Mouse (Mus musculus) testis, postnatal 10 days (tissue): ENCODE measurements around the gene Hal.
A peak's percentile ranks its signal among the peaks of the same experiment; 100 is the strongest.

Experiments
- DNase-seq: peaks from one replicate; pipeline ENCODE4 v3.0.0; 2021; ENCODE audit warnings: low spot score

Hal gene

DNA sequence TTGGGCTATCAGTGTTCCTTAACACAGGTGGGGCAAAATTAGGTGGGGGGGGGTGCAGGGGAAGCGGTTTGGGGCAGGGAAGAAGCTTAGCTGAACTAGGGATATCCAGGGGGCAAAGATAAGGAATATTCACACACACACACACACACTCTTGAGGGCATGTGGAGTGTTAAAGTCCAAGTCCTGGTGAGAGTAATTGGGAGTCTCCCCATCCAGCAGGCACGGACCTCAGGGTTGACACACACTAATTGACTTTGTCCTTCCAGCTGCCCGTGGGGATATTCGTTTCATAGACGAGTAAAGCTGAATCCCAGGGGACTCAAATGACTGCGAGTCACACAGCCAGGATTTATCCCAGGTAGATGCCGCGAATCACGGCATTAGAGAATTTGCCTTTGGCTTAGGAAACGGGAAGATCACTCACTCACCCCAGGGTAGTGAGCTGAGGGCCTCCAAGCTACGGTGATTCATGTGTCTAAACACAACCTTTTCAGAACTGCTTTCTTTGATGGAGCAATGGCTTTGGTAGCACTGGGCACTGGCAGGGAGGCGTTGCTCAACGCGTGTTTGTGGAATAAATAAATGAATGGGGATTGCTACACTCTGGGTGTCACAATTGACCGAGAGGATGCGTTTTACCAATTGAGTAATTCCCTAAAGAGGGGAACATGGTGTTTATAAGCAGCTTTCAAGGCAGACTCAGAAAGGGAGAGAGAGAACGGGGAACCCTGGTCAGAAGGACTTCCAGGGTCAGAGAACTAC is at the start of gene Hal:
TSS of gene Hal (plus strand) at position 703 of the 762 bp plus-strand sequence.
- DNase-seq = no peak

DNA sequence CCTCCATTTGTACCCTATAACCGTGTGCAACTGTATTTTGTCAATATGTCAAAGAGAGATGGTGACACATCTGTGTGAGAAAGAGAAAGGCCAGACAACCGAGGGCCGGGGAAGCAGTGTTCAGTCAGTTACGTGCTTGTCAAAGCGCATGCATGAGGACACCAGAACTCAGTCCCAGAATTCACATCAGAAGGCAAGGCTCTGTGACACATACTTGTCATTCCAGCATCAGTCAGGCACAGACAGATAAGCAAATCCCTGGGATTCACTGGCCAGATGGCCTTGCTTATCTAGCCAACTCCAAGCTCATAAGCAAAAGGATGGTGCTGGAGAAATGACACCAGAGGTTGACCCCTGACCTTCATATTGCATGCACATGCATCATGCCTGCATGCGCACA is 47.1 kb upstream of the Hal start:
- no peak for DNase-seq

DNA sequence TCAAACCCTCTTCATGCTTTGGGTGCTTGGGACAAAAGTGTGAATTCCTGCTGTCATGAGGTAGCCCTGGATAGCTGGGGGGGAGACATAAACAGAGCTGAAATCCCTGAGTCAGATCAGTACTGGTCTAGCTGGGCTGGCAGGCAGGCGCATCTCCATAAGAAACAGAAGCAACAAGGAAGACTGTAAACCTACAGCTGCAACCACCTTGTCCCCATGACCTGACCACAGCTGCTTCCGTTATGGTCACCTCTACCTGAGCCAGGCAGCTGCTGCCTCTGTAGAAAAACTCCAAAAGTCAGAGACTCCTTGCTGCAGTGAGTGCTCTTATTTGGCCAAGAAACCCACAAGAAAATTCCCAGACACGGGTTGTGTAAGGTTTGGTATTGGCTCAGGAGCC is 46.4 kb upstream of the Hal start:
- no peak for DNase-seq

DNA sequence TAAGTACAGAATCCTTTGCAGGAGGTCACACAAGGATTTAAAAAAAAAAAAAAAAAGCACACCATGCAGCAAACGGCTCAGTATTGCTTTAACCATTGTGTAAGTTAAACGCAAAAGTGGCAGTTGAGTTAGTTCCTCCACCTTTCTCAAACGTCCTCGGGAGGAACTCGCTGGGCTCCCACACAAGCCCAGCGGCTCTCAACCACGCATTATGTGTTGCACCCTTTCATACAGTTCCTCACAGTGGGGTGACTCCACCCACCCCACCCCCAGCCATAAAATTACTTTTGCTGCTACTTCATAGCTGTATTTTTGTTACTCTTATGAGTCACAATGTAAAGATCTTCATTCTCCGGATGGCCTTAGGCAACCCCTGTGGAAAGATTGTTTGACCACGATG is 44.2 kb upstream of the Hal start:
- DNase-seq = no peak

DNA sequence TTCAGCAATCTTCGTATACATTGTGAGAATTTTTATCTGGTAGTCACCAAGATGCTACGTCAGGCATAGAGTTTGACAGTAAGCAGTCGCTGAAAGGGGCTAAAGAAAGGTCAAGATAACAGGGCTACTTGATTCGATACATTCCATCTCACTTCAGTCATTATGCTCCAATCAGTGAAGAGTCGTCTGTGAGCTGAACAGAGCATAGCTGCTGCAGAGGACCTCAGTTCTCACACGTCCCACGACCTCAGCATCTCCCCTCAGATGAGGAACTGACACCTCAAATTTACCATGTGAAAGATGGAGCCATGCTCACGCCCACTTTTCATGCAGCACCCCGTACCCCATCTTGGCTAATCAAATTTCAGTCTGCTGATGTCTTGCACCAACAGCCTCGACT is 41.2 kb upstream of the Hal start:
- no peak for DNase-seq

DNA sequence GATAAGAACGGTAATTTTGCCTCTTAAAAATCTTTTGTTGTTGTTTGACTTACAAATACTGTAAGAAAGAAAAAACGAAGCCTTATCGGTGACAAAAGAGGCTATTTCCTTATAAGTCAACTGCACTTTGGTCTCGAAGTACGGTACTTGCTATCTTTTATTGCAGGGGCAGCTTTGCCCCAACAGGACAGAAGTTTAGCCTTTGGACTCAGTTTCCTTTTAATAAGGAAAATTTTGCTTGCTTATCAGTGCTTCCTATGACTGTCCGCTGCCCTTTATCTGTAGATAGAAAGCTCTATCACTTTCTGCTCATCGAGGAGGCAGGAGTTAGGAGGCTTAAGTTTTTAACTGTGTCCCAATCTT is 33.9 kb upstream of the Hal start:
- DNase-seq = no peak

DNA sequence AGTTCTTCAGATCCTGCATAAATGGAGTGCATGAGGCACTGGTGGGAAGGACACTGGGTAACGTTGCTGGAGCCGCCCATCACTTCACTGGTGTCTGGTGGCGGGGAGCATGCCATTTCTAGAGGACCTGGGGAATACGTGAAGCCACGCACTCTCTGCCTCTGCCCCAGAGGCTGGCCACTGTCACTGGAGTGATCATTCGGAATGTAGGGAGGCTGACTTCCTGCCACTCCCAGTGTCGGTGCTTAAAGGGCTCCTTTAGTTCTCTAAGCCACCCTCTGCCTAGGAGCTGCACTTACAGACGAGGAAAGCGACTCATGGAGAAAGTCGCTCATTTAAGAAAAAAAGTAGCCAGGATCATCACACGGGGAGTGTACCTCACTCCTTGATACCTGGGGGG is 28.5 kb upstream of the Hal start:
- no peak for DNase-seq

DNA sequence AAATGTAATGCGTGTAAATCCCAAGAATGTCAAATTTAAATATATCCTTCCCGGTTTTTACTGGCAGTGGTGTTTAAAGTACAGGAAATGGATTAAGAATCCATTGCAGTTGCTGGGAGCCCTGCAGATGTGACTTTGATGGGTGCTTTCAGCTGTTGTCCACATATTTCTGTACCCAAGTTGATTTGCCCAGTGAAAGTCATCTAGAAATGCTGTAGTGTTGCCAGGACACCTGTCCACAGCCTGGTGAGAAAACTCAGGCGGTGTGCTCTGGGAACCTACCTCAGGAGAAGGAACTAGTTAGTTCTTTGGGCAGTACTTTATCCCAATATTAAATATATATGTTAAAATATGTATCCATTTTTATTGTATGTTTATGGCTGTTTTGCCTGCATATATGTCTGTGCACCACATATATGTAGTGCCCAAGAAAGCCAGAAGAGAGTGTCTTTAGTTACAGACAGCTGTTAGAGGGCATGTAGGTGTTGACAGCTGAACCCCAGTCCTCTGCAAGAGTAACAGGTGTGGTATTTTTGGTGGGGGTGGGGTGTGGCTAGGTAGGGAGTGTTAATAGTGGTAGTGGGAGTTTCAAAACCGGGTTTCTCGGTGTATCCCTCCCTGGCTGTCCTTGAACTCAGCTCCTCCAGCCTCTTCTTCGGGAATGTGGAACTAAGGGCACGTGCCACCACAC is 25.7 kb upstream of the Hal start:
- no peak for DNase-seq

DNA sequence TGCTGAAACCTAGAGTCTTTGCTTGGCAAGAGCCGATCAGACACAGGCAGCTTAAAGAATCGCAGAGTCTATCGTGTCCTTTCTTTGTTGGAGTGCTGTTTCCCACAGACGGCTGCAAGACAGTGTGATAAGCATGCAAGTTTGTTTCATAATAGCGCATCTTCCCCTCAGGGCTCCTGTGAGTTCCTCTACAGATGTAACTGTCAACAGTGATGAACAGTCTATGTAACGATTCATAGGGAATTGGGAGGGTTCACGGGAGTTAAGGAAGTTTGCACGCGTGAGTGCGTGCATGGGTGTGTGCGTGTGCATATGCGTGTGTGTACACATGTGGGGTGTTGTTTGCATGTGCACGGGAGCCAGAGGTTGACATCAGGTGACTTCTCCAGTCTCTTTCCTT is 25.0 kb upstream of the Hal start:
- DNase-seq = no peak

DNA sequence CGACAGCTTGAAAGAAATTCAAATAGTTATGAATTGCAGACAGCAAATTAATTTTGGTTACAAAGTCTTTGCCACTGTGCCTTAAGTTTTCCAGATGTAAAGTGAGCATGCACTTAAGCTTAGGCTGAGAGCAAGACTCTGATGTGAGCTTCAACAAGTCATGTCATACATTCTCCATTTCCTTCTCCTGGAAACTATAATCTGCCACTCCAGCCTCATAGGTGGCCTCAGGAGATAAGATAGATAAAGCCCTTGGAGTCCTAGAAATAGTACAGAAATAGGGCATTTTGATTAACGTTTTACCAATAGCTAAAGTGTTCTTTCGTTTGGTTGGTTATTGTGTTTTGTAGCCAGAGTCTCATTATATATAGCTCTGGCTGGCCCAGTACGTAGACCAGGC is 21.3 kb upstream of the Hal start:
- DNase-seq = no peak

DNA sequence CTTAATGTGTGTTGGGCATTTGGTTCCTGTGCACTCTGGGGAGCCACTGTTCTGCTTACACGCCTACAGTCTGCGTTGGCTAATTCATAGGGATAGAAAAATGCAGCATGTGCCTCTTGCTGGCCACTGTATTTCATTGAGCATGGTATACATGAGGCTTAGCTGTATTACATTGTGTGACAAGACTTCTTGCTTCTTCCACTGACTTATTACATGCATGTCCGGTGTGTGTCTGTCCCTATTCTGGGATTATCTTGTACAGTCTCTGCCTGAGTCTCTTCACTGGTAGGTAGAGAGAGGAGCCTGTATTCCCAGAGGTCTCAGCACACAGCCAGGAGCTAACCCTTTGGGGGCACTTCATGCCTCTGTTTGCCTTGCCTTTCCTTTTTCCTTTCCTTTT is 20.8 kb upstream of the Hal start:
- DNase-seq = no peak

DNA sequence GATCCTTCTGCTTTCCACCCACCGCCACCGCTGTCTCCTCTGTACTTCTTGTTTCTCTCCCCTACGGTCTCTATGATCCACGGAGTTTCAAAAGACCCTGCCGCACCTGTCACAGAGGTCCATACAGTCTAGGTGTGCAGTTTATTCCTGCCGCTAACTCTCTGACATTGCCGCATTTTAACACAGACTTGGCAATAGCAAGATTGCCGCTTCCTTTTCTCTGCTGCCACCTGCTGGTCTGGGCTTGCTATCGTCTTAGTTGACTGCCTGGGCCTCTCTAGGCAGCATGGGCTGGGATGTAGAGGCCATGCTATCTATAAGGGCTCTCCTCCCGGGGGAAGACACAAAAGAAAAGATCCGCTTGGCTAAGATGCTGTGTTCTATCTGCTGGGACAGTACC is 17.2 kb upstream of the Hal start:
- DNase-seq = peak; percentile 94

DNA sequence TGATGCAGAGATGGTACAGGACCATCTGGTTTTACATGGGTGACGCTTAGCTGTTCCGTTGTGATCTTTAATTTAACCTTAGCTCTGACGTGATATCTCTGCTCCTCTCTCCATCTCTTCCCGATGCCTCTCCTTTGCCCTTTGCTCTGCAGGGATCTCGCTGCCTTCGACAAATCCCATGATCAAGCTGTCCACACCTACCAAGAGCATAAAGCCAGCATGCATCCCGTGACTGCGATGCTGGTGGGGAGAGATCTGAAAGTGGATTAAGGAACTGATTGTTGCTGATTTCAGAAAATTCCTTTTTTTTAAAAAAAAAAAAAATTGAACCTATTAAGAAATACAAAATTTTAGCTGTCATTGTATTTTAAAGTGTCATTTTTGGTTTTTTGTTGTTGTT is 4.1 kb upstream of the Hal start:
- DNase-seq = no peak

DNA sequence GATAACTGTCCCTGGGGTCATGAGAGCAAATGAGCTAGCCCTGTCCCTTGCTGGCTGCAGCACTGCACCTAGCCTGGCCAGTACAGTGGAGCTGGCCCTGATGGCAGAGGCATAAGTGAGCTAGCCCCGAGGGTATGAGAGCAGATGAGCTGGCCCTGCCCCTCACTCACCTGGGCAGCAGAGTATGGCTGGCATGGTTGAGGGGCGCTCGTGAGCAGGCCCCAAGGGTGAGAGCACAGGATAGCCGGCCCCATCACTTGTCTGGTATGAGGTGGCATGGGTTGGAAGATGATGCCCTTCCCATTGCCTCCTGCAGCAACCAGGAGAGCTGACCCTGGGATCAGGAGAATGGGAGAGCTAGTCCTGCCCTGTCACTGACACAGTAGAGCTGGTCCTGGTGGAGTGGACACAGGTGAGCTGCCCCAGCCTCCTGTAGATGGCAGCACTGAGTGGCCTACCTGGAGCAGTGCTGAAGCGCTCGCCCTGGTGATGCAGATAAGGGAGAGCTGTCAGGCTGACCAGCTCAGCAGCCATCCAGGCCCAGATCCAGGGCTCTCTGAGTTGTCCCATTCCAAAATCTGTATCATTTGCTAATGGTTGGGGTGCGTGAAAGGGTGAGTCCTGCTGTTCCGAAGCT is 3.4 kb upstream of the Hal start:
- DNase-seq = peak; percentile 60

DNA sequence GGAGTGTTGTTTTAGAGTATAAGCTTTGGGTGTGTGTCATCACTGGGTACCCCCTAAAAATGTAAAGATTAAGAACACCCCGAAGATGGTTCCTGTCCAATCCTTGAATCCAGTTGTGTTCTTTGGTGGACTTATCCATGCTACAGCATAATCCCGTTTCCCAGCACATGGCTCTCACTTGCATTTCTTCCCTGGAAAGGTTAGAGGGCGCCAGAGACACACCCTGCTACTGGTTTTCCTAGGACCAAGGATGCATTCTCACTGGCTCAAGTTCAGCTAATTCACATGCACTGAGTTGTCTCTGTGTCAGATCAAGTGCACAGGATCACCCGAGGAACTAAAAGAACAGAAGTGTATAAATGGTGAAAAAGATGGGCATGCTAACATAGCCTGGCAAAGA is 1.9 kb upstream of the Hal start:
- DNase-seq = no peak

DNA sequence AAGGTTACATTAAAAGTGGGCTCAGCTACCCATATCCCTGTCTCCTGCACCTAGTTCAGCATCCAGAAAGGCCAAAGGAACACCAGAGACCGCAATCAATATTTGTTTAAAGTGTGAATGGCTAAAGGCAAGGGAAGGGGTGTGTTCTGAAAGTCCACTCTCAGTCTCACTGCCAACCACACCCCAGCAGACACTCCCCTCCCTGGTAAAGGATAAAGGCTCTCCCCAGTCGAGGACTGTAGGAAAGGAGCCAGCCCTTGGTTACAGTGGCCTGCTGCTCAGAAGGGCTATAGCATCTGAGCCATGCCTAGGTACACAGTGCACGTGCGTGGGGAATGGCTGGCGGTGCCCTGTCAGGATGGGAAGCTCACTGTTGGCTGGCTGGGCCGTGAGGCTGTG is 259 bp downstream of the Hal start:
- DNase-seq = no peak

DNA sequence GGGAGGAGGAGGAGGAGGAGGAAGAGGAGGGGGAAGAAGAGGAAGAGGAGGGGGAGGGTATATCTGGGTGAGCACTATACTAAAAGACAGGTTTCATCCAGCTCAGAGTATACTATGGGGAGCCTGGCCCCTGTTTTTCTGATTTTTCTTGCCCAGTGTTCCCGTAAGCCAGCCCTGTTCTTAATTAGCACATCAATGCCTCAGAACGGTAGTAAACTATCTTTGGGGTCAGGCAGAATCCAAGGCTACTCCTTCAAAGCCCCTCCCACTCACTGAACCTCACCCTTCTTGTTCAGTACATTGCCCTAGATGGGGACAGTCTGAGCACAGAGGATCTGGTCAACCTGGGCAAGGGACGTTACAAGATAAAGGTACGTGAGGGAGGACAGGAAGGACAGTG is 1.9 kb downstream of the Hal start:
- no peak for DNase-seq

DNA sequence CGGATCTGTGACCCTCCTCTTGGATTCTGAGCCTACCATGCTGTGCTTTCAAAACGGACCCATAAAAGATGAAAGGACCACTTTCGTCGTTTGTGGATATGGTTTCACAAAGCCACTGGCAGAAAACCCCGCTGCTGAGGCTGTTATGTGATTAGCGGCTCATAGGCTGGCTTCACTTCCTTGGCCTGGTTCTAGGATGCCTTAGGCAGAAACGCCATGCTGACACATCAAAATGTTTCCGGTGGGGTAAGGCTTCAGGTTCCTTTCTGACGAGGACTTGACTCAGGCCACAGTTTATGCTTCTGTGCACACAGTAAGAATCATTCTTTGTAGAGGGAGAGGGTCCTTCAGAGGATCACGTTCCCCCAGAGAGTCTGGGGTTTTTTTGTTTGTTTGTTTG is 12.3 kb downstream of the Hal start:
- no peak for DNase-seq

DNA sequence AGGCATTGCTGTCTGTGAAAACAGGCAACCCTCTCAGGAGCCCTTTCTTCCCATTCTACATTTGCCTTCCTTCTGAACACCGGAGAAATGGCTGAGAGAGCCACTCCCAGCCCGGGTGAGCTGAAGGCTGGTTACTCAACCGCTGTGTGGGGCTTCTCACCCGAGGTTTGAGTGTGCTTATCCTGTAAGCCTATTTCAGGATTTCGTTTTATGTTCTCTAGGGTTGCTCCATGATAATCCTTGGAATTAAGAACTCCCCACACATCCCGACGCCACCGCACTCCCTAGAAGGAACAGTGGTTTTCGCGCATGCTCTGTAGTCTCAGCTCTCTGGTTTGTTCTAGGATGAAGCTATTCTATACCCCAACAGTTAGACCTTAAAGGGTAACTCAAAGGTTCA is 12.8 kb downstream of the Hal start:
- no peak for DNase-seq

DNA sequence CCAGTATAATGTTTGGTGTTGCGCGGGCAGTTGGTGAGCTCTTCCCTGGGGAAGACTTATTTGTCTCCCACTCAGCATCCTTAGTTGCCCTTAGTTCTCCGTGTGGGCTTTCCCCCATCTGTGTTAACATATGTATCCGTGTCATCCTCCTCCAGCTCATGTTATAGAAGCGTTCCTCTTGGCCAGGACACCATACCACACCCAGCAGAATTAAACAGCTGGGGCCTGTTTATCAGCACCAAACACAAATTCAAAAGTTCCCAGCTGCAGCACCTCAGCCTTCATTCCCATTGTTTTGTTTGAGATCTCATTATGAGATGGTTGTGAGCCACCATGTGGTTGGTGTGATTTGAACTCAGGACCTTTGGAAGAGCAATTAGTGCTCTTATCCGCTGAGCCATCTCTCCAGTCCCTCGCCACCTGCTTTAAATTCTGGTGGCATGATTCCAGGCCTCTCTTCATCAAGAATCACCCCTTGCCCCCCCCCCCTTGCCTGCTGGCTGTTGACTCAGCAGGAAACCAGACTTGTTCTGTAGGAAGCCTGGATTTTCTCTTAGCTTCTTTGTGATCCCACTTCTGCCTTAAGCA is 19.9 kb downstream of the Hal start:
- DNase-seq = no peak

DNA sequence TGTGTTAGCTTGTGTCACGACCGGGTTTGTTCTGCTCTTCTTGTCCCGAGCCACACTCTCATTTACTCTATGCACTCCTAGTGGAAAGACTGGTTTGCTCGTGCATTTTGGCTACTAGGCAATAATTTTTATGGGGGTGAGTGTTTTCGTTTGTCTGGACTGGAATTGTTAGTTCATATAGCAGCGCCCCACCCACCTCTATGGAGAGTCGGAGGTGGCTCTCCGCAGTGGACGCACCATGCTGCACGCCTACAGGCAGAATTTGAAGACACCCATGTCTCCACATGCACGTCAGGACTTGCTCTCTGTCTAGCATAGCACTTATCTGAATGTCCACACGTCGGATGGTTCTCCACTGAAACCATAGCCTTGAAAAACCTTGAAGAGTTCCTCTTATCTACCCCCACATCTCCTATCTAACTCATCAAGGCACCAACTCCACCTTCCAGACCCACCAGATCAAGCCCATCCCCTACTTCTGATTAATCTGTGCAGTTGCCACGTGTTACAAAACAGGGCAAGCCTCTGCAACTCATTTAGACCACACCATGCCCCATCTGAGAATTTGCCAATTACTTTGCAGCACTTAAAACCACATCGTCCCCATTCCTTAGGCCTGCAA is 21.1 kb downstream of the Hal start:
- no peak for DNase-seq

DNA sequence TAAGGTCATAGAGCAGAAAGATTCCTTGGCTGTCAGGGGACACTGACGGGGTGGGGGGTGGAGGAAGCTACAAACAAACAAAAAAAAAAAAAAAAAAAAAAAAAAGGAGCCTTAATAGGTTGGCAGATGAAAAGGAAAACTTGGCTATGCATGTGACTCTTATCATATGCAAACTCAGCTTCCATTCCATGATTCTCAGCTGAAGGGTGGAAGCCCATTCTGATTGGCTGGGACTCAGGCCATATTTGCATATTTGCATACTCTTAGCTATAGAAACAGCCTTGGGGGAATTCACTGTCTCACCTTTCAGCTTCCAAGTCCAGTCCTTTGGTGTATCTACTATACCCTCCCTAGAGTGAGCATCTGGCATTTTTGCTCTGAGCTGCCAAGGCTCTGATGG is 26.9 kb downstream of the Hal start:
- no peak for DNase-seq

DNA sequence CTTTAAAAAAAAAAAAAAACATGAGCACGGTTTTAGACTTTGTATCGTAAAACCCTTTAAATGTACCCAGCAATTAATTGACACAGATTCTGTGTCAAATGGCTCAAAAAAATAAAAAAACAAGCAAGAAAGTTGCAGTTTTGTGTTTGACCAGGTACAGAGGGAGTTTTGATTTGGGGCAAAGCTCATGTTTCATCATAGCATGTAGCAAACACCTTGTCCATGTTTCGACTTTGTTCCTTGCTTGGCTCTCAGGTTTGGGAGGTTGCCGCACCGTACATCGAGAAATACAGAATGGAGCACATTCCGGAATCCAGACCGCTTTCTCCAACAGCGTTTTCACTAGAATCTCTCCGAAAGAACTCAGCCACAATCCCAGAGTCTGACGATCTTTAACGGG is 27.4 kb downstream of the Hal start:
- DNase-seq = no peak
